Mouse (Mus musculus) megakaryocyte-erythroid progenitor cell, adult 5-6 weeks (primary cell): Measurements from ENCODE around the gene Cdkal1. TPM values are rescaled to one million over a fixed set of nuclear protein-coding genes. Genes with fewer than 3 reads are reported as not detected.

ENCODE experiments used
- ATAC-seq: replicated peaks from 2 replicates; pipeline ENCODE4 v1.8.0; 2016; ENCODE audit warnings: mild to moderate bottlenecking, inconsistent platforms; ENCODE audit not compliant: severe bottlenecking, poor library complexity, low FRiP score, low TSS enrichment
- total RNA-seq, 2 experiments: library from RNA; stranded (forward) in 1 of 2; stranded (reverse) in 1 of 2; fragments of 200-1000, 215-1000 nt in 1 of 2; fragments of >200 nt in 1 of 2; fragmentation: Nextera tagmentation in 1 of 2; gene quantifications; 2 replicates each; pipeline ENCODE4 v1.2.3; 2014 to 2017

Cdkal1 gene
- total RNA-seq (2014; fragmentation: Nextera tagmentation) (21.4 and 28.9 TPM in 2 replicates), total RNA-seq (2017) (18.8 and 56.2 TPM in 2 replicates)

DNA sequence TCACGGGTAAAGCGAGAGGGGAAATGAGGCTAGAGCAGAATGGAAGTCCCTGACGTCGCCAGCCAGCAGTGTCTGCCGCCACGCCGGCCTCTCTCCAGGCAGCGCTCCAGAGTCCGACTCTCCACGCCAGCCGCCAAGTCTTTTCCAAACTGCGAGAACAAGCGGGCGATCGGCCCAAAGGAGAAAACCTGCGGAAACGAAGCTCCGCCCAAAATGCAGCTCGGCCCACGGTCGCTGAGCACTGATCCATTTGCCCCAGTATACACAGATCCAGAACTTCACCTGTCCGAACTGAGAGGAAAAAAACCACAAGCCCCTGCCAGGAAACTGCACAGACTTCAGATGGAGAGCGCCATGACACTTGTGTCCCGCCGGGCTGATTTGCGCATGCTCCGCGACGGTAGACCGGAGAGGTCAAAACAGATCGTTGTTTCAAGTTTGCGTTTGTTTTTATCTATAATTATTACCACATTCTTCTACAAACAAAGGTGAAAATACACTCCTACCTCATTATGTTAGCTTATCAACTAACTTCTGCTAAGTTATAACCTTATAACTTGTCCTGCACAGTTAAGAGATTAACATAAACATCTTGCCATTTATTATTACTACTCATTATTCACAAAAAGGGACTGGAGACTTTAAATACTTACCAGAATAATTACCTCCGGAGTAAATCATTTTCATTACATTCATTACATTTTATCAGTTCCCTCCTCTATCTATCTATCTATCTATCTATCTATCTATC lies at the start of gene Cdkal1:
Cdkal1 (minus strand) TSS at position 394 of the 751 bp plus-strand sequence.
- peak; percentile 90 for ATAC-seq

DNA sequence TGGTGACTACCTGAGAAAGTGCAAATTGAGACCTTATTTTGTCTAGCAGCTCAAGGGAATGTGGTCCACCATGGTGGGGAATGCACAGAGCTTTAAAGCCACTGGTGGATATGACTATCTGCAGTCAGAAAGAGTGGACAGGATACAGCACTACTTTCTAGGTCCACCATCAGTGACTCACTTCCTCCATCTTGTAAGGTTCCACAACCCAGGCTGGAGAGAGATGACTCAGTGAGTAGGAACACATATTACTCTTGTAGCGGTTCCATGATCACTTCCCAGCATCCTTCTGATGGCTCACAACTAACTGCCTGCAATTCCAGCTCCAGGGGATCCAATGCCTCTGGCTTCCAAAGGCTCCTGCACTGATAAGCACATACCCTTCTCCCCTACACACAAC lies 47.9 kb upstream of the Cdkal1 start:
- no peak for ATAC-seq

DNA sequence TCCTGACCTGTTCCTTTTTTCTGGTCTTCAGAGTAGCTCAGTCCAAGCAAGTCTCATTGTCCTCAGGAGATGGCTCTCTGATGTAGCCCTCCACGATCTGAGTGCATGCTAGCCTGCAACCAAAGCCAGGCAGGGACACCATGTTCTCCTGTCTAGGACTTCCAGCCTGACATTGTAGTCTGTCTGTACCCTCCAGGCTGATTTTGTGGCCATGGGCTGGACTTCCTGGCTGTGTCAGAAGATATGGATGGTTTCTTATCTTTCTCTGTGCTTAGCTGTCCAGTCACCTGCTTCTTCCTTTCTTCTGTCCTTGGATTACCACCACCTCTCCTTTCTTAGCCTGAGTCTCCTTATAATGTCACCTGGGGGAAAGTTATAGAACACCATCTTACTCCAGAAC lies 47.2 kb upstream of the Cdkal1 start:
- no peak for ATAC-seq

DNA sequence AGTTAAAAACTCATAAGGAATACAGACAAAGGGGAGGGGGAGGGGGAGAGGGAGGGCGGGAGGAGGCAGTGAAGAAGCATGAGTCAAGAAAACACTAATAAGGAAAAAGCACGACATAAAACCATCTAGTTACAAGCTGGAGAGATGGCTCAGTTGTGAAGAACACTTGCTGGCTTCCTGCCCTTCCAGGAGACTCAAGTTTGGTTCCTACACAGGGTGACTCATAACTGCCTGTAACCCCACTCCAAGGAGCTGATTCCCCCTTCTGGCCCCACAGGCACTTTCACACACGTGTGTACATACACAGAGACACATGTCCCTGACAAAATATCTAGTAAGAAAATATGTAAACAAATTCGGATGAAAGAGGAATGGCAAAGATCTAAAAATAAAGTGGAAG lies 46.2 kb upstream of the Cdkal1 start:
- ATAC-seq: no peak

DNA sequence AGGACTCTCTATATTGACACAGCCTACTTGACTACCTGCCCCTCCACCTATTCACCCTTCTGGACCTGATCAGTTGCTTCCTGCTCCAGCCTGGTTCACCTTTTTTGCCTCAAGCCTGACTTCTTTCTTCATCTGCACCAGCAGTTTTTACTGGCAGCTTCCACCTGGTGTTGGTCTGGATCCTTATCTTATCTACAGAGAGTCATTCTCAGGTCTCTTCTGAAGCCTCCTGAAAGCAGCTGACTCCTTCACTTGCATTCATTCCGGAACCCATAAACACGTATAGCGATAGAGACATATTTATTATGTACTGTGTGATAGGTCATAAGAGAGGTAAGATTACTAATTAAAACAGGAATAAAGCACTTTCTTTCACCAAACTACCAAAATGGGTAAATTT lies 11.3 kb upstream of the Cdkal1 start:
- no peak for ATAC-seq

DNA sequence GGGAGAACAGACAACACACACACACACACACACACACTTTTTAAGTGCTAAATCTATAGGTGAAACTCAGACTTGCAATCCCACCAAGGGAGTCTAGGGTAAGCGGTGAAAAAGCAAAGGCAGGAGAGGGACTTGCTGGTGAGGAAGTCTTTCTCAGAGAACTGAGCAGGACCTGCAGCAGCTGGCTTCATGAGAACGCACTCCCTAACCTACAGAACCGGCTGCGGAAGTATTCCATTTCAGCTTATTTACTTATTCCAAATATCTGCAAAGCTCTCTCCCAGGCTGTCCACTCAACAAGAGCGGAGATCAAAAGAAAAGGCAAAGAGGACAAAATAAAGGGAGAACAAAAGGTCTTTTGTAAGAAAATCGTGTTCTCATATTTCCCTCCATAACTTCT lies 8.9 kb upstream of the Cdkal1 start:
- no peak for ATAC-seq

DNA sequence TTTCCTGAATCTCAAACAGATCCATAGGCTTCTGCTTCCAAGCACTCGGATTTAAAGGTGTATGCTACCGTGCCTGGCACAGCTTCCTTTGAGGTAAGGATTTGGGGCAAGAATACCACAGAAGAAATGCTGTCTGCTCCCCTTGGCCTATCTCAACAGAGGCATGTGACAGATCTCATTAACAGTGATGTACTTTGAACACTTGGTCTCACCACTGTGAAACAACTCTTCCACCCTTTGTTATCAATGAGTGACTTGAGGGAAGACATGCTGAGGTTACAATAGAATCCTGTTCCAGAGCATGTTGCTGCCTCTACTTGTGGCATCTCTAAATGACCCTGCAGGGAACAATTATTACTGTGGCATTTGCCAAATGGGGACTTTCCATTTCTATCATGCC lies 4.6 kb upstream of the Cdkal1 start:
- no peak for ATAC-seq

DNA sequence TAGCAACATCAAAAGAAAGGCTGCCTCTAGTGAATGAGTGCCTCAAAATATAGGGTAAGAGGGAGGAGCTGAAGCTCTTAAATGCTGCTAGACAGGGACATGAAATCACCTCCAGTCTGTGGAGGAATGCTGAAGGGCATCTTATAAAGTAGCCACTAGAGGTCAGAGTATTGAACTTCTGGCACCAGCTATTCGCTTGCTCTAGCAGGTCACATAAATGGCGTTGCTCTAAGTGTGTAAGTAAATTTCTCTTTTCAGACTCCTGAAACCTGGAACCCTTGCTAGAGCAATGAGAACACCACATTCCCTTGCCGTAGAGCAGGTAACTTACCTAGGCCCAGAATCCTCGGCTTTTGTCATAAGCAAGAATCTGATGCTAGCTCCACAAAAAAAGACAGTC lies 2.0 kb upstream of the Cdkal1 start:
- ATAC-seq: peak; percentile 84

DNA sequence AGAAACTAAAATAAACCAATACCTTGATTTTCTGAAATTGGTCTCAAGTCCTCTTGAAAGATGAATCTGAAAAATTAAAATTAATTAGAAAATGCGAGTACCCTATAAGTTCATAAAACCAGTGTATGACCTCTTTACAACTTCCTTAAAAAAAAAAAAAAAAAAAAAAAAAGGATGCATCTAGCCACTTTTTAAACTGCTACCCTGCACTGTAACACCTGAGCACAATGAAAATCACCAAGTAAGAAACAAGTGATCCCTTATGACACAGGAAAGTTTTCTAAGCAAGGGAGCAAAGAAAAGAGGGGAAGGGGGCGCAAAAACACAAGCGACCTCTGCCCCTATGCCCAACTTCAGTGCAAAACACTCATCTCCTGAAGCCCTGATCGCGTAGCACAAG lies 598 bp downstream of the Cdkal1 start:
- no peak for ATAC-seq

DNA sequence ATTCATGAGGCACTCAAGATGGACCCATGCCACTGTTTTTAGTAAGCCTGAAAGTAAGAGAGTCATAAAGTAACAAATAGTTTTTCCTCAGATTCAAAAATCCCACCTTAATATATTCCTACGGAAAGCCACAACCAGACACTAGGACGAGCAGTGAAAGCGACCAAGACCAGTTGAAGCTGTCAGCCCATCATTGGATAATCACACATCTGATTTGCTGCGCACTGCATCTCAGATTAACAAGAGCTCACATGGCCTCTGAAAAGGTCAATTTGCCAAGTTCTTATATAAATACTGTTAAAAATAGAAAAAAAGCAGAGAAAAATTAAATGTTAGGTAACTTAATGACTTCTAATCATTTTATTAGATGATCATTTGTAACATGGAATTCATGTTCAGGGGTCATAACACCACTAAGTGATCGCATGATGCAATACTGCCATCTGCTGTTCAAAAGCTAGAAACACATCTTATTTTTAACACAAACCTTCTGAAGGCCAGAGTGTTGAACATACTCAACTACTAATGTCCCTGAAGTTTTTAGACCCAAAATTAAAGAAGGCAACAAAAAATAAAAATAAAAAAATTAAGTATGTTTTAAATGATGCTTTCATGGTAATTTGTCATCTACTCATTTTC lies 16.9 kb downstream of the Cdkal1 start:
- no peak; the same call in 1 of the 2 replicates for ATAC-seq

DNA sequence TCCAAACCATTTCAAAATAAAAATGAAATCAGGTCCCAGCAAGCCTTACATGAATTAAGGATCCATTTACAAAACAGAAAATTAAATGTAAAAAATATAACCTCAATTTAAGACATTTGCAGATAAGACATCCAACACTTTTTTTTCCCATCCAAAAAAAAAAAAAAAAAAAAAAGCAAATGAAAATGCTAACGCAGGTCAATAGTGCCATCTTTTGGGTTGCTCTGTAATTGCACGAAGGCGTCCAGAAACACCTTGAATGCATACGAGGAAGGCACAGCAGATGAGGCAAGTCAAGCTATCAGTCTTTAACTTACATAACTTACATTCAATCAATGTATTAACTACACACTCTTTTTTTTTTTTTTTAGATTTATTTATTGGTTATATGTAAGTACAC lies 20.3 kb downstream of the Cdkal1 start:
- ATAC-seq: 0 out of 2 replicates have a peak, but pooled peaks have one; percentile 63

DNA sequence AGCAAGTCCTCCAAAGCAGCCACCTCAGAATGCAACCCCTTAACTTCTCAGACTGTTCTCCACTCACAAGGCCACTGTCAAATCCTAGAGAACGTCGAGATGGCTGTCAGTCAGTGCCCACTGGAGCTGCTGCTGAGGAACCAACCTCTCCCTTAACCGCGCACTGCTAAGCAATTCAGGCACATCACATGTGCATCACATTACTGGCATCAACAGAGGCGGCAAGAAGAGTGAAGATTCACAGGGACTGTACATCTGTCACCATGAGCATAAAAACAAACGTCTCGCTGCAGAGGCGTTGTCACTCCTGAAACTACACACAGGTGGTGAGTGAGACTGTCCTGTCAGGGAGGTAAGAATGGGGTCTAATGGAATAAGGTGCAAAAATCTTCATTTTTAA lies 21.7 kb downstream of the Cdkal1 start:
- no peak for ATAC-seq

DNA sequence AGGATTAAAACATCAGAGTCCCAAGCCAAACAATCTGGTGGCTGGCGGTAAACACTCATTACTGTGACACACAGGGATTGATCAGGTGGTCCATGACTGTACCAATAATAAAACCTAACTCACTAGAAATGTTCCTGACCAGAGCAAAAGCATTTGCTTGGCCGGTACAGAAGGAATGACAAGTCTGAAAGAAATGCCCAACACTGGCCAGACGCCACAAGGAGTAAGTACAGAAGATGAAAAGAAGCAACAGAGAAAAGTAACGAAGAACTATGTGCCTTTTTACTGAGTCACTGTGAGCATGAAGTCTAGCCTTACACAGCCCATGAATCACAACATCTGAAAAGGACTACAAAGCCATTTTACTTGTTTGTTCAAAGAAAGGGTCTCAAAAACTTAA lies 24.3 kb downstream of the Cdkal1 start:
- ATAC-seq: no peak

DNA sequence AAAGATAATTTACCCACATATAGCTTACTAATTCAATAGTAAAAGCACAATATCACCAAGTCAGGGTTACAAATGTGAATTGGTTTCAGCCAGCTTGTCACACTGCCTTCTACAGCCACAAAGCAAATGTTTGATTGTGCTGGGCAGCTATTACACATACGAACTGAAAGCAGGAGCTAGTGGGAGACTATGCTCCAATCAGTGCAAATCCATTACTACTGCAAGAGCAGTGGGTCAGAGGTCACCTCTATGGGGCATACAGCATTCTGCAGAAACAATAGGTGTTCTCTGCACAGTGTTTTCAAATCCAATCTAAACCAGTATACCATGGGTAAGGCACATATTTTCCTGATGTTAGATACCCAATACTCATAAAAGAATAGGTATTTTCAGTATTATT lies 27.4 kb downstream of the Cdkal1 start:
- ATAC-seq: no peak

DNA sequence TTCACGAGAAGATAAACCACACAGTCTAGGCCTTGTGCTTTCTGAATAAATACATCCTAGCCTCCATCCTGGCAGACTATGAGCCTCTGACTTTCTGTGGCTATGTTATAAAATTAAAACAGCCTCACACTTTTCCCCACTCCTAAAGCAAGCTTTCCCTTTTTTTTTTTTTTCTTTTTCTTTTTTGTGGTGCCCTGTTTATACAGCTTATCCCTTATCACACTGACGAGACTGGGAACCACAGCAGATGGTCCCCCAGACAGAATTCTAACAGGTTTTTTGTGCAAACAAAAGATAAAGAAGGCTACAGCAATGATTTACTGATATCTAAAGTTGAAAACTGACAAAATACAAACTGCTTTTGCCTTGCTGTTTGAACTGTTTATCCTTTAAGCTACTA lies 29.0 kb downstream of the Cdkal1 start:
- peak; percentile 79 for ATAC-seq

DNA sequence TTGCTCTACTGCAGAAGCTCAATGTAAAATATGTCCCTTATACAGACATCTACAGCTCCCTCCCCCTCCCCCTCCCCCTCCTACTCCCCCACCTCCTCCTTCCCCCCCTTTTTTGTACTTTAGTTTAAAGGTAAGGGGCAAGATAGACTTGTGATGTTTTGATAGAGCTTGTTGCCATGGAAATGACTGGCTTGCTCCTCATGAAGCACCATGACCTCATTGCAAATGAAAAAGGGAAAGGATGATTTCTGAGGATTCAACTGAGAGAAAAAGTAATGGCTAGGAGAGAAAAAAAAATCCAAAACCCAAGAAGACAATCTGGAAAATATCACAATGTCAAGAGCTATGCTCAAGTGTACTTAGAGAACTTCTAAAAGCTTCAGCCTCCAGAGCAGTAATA lies 29.4 kb downstream of the Cdkal1 start:
- ATAC-seq: no peak

DNA sequence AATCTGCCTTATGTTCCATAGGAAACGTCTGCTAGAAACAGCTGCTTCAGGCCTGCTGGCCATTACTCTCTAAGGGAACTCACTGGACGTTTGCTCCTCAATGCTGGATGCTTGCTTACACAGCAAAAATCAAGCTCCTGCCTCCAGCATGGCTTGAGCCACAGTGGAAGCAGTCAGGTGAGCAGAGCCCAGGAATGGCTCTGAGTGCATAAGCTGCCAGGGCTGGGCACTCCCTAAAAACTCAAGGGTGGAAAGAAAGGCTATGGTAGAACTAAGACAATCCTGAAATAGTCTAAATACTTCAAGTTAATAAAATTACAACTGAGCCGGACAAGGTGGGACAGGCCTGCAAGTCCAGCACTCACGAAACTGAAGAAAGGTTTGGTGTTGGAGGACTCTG lies 30.7 kb downstream of the Cdkal1 start:
- ATAC-seq: no peak

DNA sequence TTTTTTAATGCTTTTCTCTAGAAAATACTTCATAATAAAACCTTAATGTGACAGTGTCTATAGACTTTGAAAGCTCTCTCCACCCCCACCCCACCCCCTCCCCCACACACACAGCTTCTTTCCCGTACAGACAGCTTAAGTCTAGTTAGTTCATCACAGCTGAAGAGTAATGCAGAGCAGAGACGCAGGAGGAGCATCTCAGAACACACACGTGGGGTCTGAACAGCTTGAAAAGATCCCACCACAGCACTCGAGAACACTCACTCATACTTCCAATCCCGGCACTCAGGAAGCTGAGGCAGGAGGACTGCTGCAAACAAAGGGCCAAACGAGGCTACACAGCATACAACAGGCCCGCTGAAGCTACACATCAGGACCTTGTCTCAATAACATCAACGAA lies 31.1 kb downstream of the Cdkal1 start:
- no peak for ATAC-seq

DNA sequence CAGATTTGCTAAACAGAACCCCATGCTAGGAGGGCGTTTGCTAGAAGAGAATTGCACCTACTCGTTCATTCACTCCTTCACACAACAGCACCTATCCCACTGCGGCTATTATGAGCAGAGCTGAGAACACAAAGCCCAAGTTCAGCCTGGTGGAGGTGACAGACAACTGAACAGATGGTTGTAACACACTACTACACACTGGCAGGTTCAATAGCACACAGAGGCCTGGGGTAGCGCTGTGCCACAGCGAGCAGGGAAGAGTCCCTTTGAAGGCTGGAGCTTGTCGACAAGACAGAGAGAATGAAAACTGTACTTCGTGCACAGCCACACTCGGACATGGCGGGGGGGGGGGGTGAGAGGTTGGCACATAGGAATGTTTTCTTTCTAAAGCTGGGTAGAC lies 31.6 kb downstream of the Cdkal1 start:
- no peak for ATAC-seq

DNA sequence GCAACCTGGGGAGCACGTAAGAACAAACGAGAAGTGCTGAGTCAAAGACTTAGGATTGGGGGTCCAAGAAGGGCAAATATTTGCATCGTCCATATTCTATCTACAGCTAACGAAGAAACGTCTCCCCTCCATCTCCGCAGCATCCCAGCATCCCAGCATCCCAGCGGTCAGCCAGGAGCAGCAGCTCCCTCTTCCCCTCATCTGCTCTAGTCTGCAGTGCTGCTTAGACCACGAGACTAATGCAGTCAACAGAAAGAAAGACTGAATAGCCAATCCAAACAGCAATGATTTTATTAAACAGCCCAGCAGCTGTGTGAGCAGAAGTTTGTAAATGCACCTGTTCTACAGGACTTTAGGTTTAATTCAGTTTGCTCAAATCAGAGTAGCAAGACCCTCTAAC lies 32.0 kb downstream of the Cdkal1 start:
- no peak for ATAC-seq

DNA sequence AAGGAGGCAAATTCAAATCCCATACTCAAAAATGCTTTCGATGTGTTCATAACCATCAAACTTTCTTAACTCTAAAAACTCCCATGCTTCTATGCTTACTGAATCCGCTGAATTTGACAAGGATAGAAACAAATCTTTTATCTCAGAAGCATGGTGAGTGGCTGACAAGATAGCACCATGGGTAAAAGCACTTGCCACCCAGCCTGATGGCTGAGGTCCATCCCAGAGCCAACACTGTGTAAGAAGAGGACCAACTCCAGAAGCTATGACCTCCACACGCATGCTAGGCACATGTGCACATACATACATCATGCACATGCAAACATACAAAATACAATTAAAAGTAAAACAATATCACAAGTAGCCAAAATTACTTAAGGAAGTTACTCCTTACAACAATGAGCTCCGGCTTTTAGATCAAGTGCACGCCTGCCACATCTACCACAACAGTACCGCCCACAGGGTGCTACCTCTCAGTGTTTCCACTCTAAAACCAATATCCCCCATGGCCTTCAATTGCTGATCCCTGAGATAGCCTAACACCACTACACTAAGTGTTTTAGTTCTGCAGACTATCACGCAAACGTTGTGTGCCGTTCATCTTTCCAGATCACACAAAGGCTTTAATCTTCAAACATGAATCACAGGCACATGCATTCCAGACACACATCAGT lies 35.4 kb downstream of the Cdkal1 start:
- ATAC-seq: peak; percentile 56
